Mouse (Mus musculus) frontal cortex, adult 2 months (tissue): ENCODE data around the gene Olfr131. TPM values are rescaled to one million over a fixed set of nuclear protein-coding genes. Genes with fewer than 3 reads are reported as not detected.
"Not testable (repeated sequence)": the region's sequence is repeated elsewhere in the genome, so short reads cannot be mapped to it uniquely, and the experiment has no call there.

Experiments used
- DNase-seq, 2 experiments: peaks; one replicate each; pipeline ENCODE4 v3.0.0; 2022; ENCODE audit warnings: low spot score in 1 of 2; ENCODE audit errors: extremely low spot score in 1 of 2
- polyA plus RNA-seq: library from polyadenylated mRNA; depleted of rRNA; stranded (reverse); fragments of >200 nt; gene quantifications from 2 replicates; pipeline ENCODE4 v1.2.3, GENCODE M21; 2012; rRNA removed

Olfr131 gene
- polyA plus RNA-seq: 0.16 and 0.17 TPM in 2 replicates

- no peak for DNase-seq
Observed at GRCm38 (mm10) chr17:38088593-38088992, at the start of gene Olfr131. Olfr131 (minus strand) TSS chr17:38088693.

- DNase-seq: no peak
Observed at GRCm38 (mm10) chr17:38134426-38134825, 45.9 kb upstream of the Olfr131 start, which contains the start of gene Olfr132. Olfr132 (minus strand) TSS chr17:38134526.

GRCm38 (mm10) chr17:38125371-38125770 lies 36.9 kb upstream of the Olfr131 start:
- not testable (repeated sequence) for DNase-seq

GRCm38 (mm10) chr17:38124199-38124598 lies 35.7 kb upstream of the Olfr131 start:
- DNase-seq: not testable (repeated sequence)

- no peak for DNase-seq
Observed at GRCm38 (mm10) chr17:38082364-38082763, 6.1 kb downstream of the Olfr131 start.

GRCm38 (mm10) chr17:38063621-38064020 lies 24.9 kb downstream of the Olfr131 start, which contains the start of gene Olfr130:
Olfr130 (plus strand) TSS chr17:38063921.
- DNase-seq: no peak

- no peak for DNase-seq
Observed at GRCm38 (mm10) chr17:38059979-38060378, 28.5 kb downstream of the Olfr131 start, which contains the start of gene Olfr129. Olfr129 (minus strand) TSS chr17:38060079.

Other genes starting within 250 kb of the Olfr131 start
- not detected in 2 replicates for gene Olfr126, start 241.2 kb downstream of the Olfr131 start, polyA plus RNA-seq
- gene Olfr127, start 188.3 kb downstream of the Olfr131 start, polyA plus RNA-seq: not detected in 2 replicates
- not detected in 2 replicates for gene Olfr128, start 168.1 kb downstream of the Olfr131 start, polyA plus RNA-seq
- gene Olfr761, start 135.6 kb downstream of the Olfr131 start, polyA plus RNA-seq: not detected in 2 replicates
- 0.08 and 0.18 TPM in 2 replicates for gene Olfr129, start 28.6 kb downstream of the Olfr131 start, polyA plus RNA-seq
- gene Olfr130, start 24.8 kb downstream of the Olfr131 start, polyA plus RNA-seq: 0.02 TPM in 1 of 2 replicates, not detected in the other
- gene Olfr132, start 45.8 kb upstream of the Olfr131 start, polyA plus RNA-seq: not detected in 2 replicates
- not detected in 2 replicates for gene Olfr133, start 56.6 kb upstream of the Olfr131 start, polyA plus RNA-seq
- gene Olfr134, start 82.7 kb upstream of the Olfr131 start, polyA plus RNA-seq: not detected in 2 replicates
- not detected in 2 replicates for gene Olfr135, start 115.6 kb upstream of the Olfr131 start, polyA plus RNA-seq
- not detected in 2 replicates for gene Olfr138, start 172.3 kb upstream of the Olfr131 start, polyA plus RNA-seq
- not detected in 2 replicates for gene Olfr137, start 218.9 kb upstream of the Olfr131 start, polyA plus RNA-seq
- 0.06 TPM in 1 of 2 replicates, not detected in the other for gene Olfr136, start 241.1 kb upstream of the Olfr131 start, polyA plus RNA-seq